Mouse (Mus musculus) mesoderm, embryonic 11.5 days (tissue): ENCODE results near the gene Gltp.
A peak's percentile ranks its signal among the peaks of the same experiment; 100 is the strongest.

Experiments used
- DNase-seq: peaks from one replicate; pipeline ENCODE4 v3.0.0-alpha.2; 2012; ENCODE audit warnings: low read depth, low spot score

Gene Gltp

GRCm38 (mm10) chr5:114690633-114691567, at the start of gene Gltp:
TSS of gene Gltp (minus strand) at chr5:114690984.
- DNase-seq, result peak; percentile 91

GRCm38 (mm10) chr5:114738707-114739241, 48.0 kb upstream of the Gltp start:
- no peak for DNase-seq

GRCm38 (mm10) chr5:114737090-114737887, 46.5 kb upstream of the Gltp start:
- DNase-seq, result no peak

- no peak for DNase-seq
Observed at GRCm38 (mm10) chr5:114733606-114734005, 42.8 kb upstream of the Gltp start.

- no peak for DNase-seq
Observed at GRCm38 (mm10) chr5:114731969-114732368, 41.2 kb upstream of the Gltp start.

GRCm38 (mm10) chr5:114731498-114731897, 40.7 kb upstream of the Gltp start:
- no peak for DNase-seq

- peak; percentile 22 for DNase-seq
Observed at GRCm38 (mm10) chr5:114730129-114730528, 39.3 kb upstream of the Gltp start.

GRCm38 (mm10) chr5:114728160-114728559, 37.4 kb upstream of the Gltp start:
- no peak for DNase-seq

GRCm38 (mm10) chr5:114722846-114723245, 32.1 kb upstream of the Gltp start:
- DNase-seq, result no peak

GRCm38 (mm10) chr5:114721969-114722368, 31.2 kb upstream of the Gltp start:
- DNase-seq, result no peak

GRCm38 (mm10) chr5:114720784-114721183, 30.0 kb upstream of the Gltp start:
- DNase-seq, result no peak

- no peak for DNase-seq
Observed at GRCm38 (mm10) chr5:114719928-114720270, 29.1 kb upstream of the Gltp start.

- DNase-seq, result no peak
Observed at GRCm38 (mm10) chr5:114719003-114719927, 28.5 kb upstream of the Gltp start.

- no peak for DNase-seq
Observed at GRCm38 (mm10) chr5:114718483-114718882, 27.7 kb upstream of the Gltp start.

GRCm38 (mm10) chr5:114717937-114718336, 27.2 kb upstream of the Gltp start:
- no peak for DNase-seq

- no peak for DNase-seq
Observed at GRCm38 (mm10) chr5:114717292-114717691, 26.5 kb upstream of the Gltp start.

- DNase-seq, result no peak
Observed at GRCm38 (mm10) chr5:114714551-114714950, 23.8 kb upstream of the Gltp start.

GRCm38 (mm10) chr5:114709357-114709756, 18.6 kb upstream of the Gltp start:
- DNase-seq, result no peak

- no peak for DNase-seq
Observed at GRCm38 (mm10) chr5:114708491-114708890, 17.7 kb upstream of the Gltp start.

GRCm38 (mm10) chr5:114707265-114708068, 16.7 kb upstream of the Gltp start, which contains the start of gene Tchp:
TSS of gene Tchp (plus strand) at chr5:114707760.
- peak; percentile 97 for DNase-seq
